17 mouse cellular contexts compared by ENCODE assay signal in genomic region chr14:120119506-120119905, GRCm38 (mm10).
DNase-seq lines count a peak whose midpoint lies in the region; ATAC-seq and TF ChIP-seq lines count a peak whose summit lies in the region.
"Had no signal": no experiment of that assay in that cellular context is flagged by ENCODE, and none has a peak within 500 bp of the region (broad histone marks: within the 10 kb centered on the region; RNA-seq: fewer than 3 reads in every experiment).

No protein-coding gene starts in this region.

- no peak overlapping the region for H3K4me2 ChIP-seq in forebrain, embryonic 12.5 days
- H3K4me2 ChIP-seq in forebrain, embryonic 11.5 days (ENCODE audit: low read depth, low read length, severe bottlenecking): no peak overlapping the region
- H3K4me2 ChIP-seq in heart, embryonic 15.5 days: no peak overlapping the region
- H3K4me2 ChIP-seq in heart, embryonic 11.5 days: no peak overlapping the region
- no peak overlapping the region for H3K4me2 ChIP-seq in lung, embryonic 14.5 days
- H3K4me2 ChIP-seq: liver, embryonic 11.5 days; neural tube, embryonic 15.5 days had no signal

- no peaks in the 10 kb centered on the region for H3K27me3 ChIP-seq in forebrain, embryonic 12.5 days
- H3K27me3 ChIP-seq in forebrain, embryonic 11.5 days (ENCODE audit: control insufficient read depth, insufficient read depth, low read length): no peaks in the 10 kb centered on the region
- no peaks in the 10 kb centered on the region for H3K27me3 ChIP-seq in heart, embryonic 15.5 days
- H3K27me3 ChIP-seq in heart, embryonic 11.5 days (ENCODE audit: control insufficient read depth, insufficient read depth, low read length): no peaks in the 10 kb centered on the region
- H3K27me3 ChIP-seq in lung, embryonic 14.5 days (ENCODE audit: insufficient read depth, low read length): no peaks in the 10 kb centered on the region
- H3K27me3 ChIP-seq: neural tube, embryonic 15.5 days had no signal

- peak; percentile 10; the same call in 1 of the 2 replicates for TF ChIP-seq CTCF in lung, embryonic 14.5 days (IDR thresholded peaks at IDR 0.05; ENCODE audit: low read depth)

- H3K4me1 ChIP-seq in forebrain, embryonic 12.5 days: no peaks in the 10 kb centered on the region
- no peaks in the 10 kb centered on the region for H3K4me1 ChIP-seq in forebrain, embryonic 11.5 days (replicated peaks; ENCODE audit: control insufficient read depth, insufficient read depth, low read length)
- H3K4me1 ChIP-seq in heart, embryonic 15.5 days (replicated peaks): peaks cover 12% of the 10 kb centered on the region
- no peaks in the 10 kb centered on the region for H3K4me1 ChIP-seq in heart, embryonic 11.5 days (ENCODE audit: control insufficient read depth, insufficient read depth, low read length)
- H3K4me1 ChIP-seq in lung, embryonic 14.5 days (ENCODE audit: insufficient read depth): no peaks in the 10 kb centered on the region
- H3K4me1 ChIP-seq: neural tube, embryonic 15.5 days had no signal

- no peak overlapping the region for H3K27ac ChIP-seq in forebrain, embryonic 12.5 days
- no peak overlapping the region for H3K27ac ChIP-seq in forebrain, embryonic 11.5 days (ENCODE audit: low read depth, low read length)
- peak overlapping the region; percentile 84 for H3K27ac ChIP-seq in heart, embryonic 15.5 days
- H3K27ac ChIP-seq in heart, embryonic 11.5 days (ENCODE audit: low read depth, low read length): no peak overlapping the region
- no peak overlapping the region for H3K27ac ChIP-seq in lung, embryonic 14.5 days (ENCODE audit: low read depth)
- H3K27ac ChIP-seq: neural tube, embryonic 15.5 days had no signal

- 0 out of 2 replicates have a peak, but pooled peaks have one; percentile 23 for ATAC-seq in forebrain, embryonic 12.5 days (ENCODE audit: low FRiP score)
- no peak for ATAC-seq in forebrain, embryonic 11.5 days (replicated peaks; ENCODE audit: low FRiP score)
- ATAC-seq in heart, embryonic 15.5 days (replicated peaks; ENCODE audit: insufficient number of reproducible peaks, insufficient read depth, low FRiP score, low read depth): no peak
- no peak for ATAC-seq in heart, embryonic 11.5 days (replicated peaks; ENCODE audit: insufficient number of reproducible peaks, low FRiP score, low TSS enrichment)
- ATAC-seq in lung, embryonic 14.5 days (ENCODE audit: insufficient read depth): no peak
- ATAC-seq: inflammation-experienced regulatory T-cells, adult 6 months had no signal

- no peak for DNase-seq in forebrain, embryonic 11.5 days (ENCODE audit: low spot score)
- no peak for DNase-seq in lung, embryonic 14.5 days
- DNase-seq in lung, postnatal 10 days: no peak
- no peak for DNase-seq in adrenal gland, postnatal 25 days
- DNase-seq: adrenal gland, adult 2 months; B cell, adult 2 months; embryo, embryonic 11 days; kidney, postnatal 14 days; retina, postnatal 1 day; spleen, adult 18-20 months; thymus, postnatal 4 days had no signal

- 72% methylated on average over 5 of the region's 5 CpGs for WGBS in forebrain, embryonic 12.5 days
- 76% methylated on average over 5 of the region's 5 CpGs for WGBS in forebrain, embryonic 11.5 days
- 61% methylated on average over 5 of the region's 5 CpGs for WGBS in heart, embryonic 15.5 days
- WGBS in heart, embryonic 11.5 days (ENCODE audit: insufficient replicate concordance): 73% methylated on average over 5 of the region's 5 CpGs
- 71% methylated on average over 5 of the region's 5 CpGs for WGBS in lung, embryonic 14.5 days

- no peaks in the 10 kb centered on the region for H3K9me3 ChIP-seq in forebrain, embryonic 12.5 days
- H3K9me3 ChIP-seq in forebrain, embryonic 11.5 days (ENCODE audit: control insufficient read depth, low read length): no peaks in the 10 kb centered on the region
- H3K9me3 ChIP-seq in heart, embryonic 15.5 days (replicated peaks): no peaks in the 10 kb centered on the region
- no peaks in the 10 kb centered on the region for H3K9me3 ChIP-seq in heart, embryonic 11.5 days (replicated peaks; ENCODE audit: control insufficient read depth, low read length)
- H3K9me3 ChIP-seq in lung, embryonic 14.5 days (ENCODE audit: low read depth, low read length): no peaks in the 10 kb centered on the region
- H3K9me3 ChIP-seq: neural tube, embryonic 15.5 days had no signal

- H3K36me3 ChIP-seq in forebrain, embryonic 12.5 days (replicated peaks): no peaks in the 10 kb centered on the region
- H3K36me3 ChIP-seq in forebrain, embryonic 11.5 days (ENCODE audit: control insufficient read depth, insufficient read depth, low read length): no peaks in the 10 kb centered on the region
- H3K36me3 ChIP-seq in heart, embryonic 15.5 days: no peaks in the 10 kb centered on the region
- no peaks in the 10 kb centered on the region for H3K36me3 ChIP-seq in heart, embryonic 11.5 days (ENCODE audit: control insufficient read depth, insufficient read depth, low read length)
- H3K36me3 ChIP-seq in lung, embryonic 14.5 days (ENCODE audit: insufficient read depth): no peaks in the 10 kb centered on the region
- H3K36me3 ChIP-seq: neural tube, embryonic 15.5 days had no signal

- H3K4me3 ChIP-seq in forebrain, embryonic 12.5 days (replicated peaks): no peak overlapping the region
- no peak overlapping the region for H3K4me3 ChIP-seq in forebrain, embryonic 11.5 days (ENCODE audit: low read depth, low read length)
- no peak overlapping the region for H3K4me3 ChIP-seq in heart, embryonic 15.5 days
- no peak overlapping the region for H3K4me3 ChIP-seq in heart, embryonic 11.5 days (ENCODE audit: low read depth, low read length)
- H3K4me3 ChIP-seq in lung, embryonic 14.5 days (ENCODE audit: low read depth, low read length): no peak overlapping the region
- H3K4me3 ChIP-seq: neural tube, embryonic 15.5 days had no signal

- no peak overlapping the region for H3K9ac ChIP-seq in forebrain, embryonic 12.5 days
- H3K9ac ChIP-seq in forebrain, embryonic 11.5 days (ENCODE audit: low read length): no peak overlapping the region
- no peak overlapping the region for H3K9ac ChIP-seq in heart, embryonic 15.5 days
- H3K9ac ChIP-seq in heart, embryonic 11.5 days (ENCODE audit: low read depth, low read length): no peak overlapping the region
- no peak overlapping the region for H3K9ac ChIP-seq in lung, embryonic 14.5 days
- H3K9ac ChIP-seq: neural tube, embryonic 15.5 days had no signal
